Mouse (Mus musculus): ENCODE results near the gene Col7a1.
A peak's percentile ranks its signal among the peaks of the same experiment; 100 is the strongest.

Gene Col7a1

GRCm38 (mm10) chr9:108985710-108986109 lies 32.3 kb downstream of the Col7a1 start, which contains the start of gene Ucn2:
Ucn2 (plus strand) TSS chr9:108986010.
- no peak for DNase-seq (ENCODE audit: low spot score)

DNA sequence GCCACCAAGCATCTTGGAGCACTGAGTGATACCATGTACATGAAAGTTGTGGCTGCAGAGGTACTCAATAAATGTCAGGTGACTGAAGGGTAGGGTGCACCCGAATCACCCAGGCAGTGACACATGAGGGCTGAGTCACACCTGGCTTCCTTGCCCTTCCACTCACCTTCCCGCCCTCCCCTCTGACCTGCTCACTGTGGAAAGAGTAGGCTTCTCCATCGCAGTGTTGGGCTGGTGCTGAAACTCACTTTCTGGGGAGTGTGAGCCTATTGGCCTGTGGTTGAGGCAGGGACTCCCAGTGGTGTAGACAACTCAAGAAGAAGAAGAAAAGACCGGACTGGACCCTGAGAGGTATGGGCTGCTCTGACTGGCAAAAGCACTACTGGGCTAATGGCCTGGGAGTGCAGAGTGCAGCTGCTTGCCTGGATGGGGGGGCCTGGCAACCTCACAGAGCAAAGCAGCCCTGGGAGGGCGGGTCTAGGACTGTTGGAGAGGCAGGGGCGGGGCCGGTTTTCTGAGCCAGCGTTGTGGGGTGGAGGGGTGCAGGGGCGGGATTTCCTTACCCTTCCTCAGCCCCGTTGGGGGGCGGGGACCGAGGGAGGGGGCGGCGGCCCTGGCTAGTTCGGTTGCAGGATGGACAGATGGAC lies 34.4 kb downstream of the Col7a1 start:
- no peak for DNase-seq (ENCODE audit: low spot score)

DNA sequence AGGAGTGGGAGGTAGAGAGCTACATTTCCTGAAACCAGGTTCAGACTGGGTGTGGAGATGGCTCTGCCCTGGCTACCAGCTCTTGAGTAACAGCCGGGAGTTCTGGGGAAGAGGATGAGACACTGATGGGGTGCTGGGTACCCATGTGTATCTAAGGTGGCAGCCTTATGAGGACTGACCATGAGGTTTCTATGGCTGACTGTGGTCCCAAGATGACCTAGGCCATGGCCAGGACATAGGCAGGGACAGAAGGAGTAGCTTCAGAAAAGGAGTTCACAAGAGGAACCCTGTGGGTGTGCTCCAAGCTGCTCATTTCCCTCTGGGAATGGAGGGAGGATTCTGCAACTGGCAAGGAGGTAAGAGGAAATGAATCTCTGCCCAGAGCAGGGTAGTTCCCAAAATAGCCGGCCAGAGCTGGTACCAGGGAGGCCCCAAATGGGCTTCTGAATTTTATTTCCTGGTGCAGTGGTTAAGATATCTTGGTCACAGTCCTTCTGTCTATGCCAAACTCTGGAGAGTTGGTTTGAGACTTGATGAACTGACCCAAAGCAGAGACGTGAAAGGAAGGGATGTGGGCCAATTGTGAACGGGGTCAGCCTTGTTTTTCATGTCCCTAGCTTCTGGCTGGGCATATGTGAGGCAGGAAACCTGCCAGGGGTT lies 36.5 kb downstream of the Col7a1 start:
- DNase-seq (ENCODE audit: low spot score): no peak

GRCm38 (mm10) chr9:108990462-108990820 lies 37.1 kb downstream of the Col7a1 start:
- no peak for DNase-seq (ENCODE audit: low spot score)

GRCm38 (mm10) chr9:108991428-108992084 lies 38.2 kb downstream of the Col7a1 start, which contains the start of gene Pfkfb4:
Pfkfb4 (plus strand) TSS chr9:108991778.
- peak; percentile 69 for DNase-seq (ENCODE audit: low spot score)

GRCm38 (mm10) chr9:108992085-108992469 lies 38.7 kb downstream of the Col7a1 start:
- DNase-seq (ENCODE audit: low spot score): no peak

- no peak for DNase-seq (ENCODE audit: low spot score)
Observed at GRCm38 (mm10) chr9:108992620-108993361, 39.4 kb downstream of the Col7a1 start.

GRCm38 (mm10) chr9:108996411-108996810 lies 43.0 kb downstream of the Col7a1 start:
- DNase-seq (ENCODE audit: low spot score): no peak

- no peak for DNase-seq (ENCODE audit: low spot score)
Observed at GRCm38 (mm10) chr9:108998287-108999166, 45.1 kb downstream of the Col7a1 start.

DNA sequence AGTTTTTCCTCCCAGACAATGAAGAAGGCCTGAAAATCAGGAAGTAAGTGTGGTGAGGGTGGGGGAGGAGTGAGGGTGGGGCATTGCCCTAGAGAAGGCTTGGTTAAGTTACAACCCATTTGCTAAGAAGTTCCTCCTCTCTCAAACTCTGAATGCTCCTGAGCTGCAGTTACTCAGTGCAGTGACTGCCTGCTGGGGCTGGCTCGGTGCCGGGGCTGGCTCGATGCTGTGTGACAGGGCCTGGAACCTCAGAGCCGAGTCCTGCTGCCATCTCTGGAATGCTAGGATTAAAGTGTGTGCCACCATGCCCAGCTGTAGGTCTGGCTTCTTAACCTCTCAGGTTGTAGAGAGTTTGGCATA lies 45.8 kb downstream of the Col7a1 start:
- no peak for DNase-seq (ENCODE audit: low spot score)

DNA sequence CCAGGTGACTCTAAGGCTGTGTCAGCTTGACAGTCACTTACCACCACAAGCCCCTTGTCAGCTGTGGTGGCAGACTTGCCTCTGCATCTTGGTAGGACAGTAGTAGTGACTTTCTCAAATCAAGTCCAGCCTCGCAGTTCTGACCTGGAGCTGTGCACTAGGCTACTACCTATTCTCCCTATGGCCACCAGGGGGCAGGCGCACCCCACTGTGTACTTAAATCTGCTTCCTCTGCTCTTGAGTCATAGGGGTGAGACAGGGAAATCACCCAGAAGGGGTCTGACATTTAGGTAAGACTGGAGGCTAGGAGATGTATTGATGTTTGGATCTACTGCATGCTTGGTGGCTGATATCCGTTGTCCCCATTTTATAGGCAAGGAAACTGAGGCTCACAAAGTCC lies 47.3 kb downstream of the Col7a1 start:
- no peak for DNase-seq (ENCODE audit: low spot score)

GRCm38 (mm10) chr9:109003201-109003600 lies 49.8 kb downstream of the Col7a1 start:
- no peak for DNase-seq (ENCODE audit: low spot score)

DNA sequence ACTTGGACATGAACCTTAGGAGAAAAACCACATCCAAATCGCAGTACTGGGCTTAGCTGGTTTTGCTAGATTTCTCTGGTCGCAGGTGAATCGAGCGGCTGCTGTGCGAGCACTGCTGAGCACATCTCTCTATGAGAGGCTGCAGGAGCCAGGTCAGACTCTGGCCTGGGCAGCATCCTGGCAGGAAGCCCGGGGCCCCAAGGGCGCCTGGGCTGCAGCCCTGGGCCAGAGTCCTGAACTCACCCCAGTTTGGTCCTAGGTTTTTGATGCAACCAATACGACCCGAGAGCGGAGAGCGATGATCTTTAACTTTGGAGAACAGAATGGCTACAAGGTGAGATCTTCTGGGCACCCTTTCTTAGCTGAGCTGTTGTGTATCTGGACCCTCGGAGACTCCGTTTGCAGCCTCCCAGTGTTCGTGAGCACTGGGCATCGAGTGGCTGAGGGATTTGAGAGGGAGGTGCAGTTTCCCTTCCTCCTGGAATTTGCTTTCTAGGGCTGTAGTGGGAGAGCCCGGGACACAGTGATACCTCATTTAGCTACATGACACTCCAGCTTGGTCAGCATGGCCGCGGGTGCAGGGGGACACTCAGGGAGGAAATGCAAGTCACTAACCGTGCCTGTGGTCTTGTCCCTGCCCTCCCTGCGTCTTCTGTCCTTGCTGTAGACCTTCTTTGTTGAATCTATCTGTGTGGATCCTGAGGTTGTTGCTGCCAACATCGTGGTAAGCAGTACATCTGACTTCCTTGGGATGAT lies 53.8 kb downstream of the Col7a1 start:
- no peak for DNase-seq (ENCODE audit: low spot score)

GRCm38 (mm10) chr9:109008081-109008480 lies 54.7 kb downstream of the Col7a1 start:
- no peak for DNase-seq (ENCODE audit: low spot score)

GRCm38 (mm10) chr9:109008994-109009635 lies 55.7 kb downstream of the Col7a1 start:
- no peak for DNase-seq (ENCODE audit: low spot score)

GRCm38 (mm10) chr9:109009636-109010315 lies 56.4 kb downstream of the Col7a1 start:
- no peak for DNase-seq (ENCODE audit: low spot score)

GRCm38 (mm10) chr9:109010316-109010690 lies 56.9 kb downstream of the Col7a1 start:
- DNase-seq (ENCODE audit: low spot score): no peak

- DNase-seq (ENCODE audit: low spot score): no peak
Observed at GRCm38 (mm10) chr9:109015397-109015796, 62.0 kb downstream of the Col7a1 start.

DNA sequence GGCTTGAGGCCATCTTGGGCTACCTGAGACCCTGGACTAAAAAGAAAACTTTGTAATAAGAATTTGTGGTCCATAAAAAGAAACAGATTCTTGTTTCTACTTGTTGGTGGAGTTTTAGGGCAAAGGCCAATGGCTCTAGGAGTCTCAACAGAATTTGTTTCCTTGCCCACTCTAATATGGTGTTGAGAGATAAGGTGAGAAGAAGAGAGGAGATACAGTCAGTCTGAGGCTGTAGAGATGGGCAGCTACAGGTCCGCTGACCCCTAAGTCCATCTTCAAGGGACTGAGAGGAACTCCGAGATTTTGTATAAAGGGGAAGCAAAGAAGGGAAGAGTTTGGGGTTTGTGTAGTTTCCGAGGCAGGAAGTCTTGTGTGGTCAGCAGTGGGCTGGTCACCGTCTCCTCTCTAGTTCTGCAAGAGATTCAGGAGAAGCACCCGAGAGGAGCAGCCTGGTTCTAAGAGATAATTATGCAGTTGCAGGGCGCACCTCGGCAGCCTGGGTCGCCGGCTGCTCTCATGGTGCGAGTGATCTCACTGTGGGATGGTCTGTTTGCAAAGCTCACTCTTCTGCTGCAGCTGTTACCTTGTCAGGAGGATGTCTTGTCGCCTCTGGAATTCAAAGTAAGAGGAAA lies 63.7 kb downstream of the Col7a1 start:
- no peak for DNase-seq (ENCODE audit: low spot score)
